28 mouse cellular contexts compared by ENCODE assay signal in the genomic region with DNA sequence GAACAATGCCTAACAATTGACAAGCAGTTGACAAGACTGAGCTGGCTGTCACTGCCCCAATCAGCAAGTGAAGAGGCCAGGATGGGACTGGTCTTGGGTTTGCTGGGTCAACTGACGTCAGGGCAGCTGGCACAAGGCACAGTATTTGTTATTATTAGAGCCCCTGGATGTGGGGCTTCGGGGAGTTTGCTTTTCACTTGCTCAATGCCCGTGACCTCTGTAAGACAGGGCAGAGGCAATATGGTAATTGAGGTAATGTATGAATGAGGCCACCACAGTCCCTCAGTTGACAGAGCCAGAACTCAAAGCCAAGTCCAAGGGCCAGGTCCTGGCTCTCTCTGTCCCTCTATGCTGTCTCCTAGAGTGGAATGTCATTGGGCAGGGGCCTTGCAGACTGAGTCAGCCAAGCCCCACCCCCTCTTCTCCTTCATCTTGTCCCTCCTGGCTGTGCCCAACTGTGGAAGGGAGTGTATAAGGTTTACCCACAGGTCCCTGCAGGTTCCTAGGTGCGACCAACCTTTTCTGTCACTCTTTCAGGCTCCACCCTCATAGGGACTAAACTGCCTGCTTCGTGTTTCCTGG. TPM values are rescaled to one million over a fixed set of nuclear protein-coding genes. Genes with fewer than 3 reads are reported as not detected.
DNase-seq lines count a peak whose midpoint lies in the region; ATAC-seq lines count a peak whose summit lies in the region.
"Had no signal": no experiment of that assay in that cellular context is flagged by ENCODE, and none has a peak within 500 bp of the region (broad histone marks: within the 10 kb centered on the region; RNA-seq: fewer than 3 reads in every experiment).

No protein-coding gene starts in this region.

- H3K4me1 ChIP-seq in heart, embryonic 12.5 days (replicated peaks): peaks cover 47% of the 10 kb centered on the region
- peaks cover 4% of the 10 kb centered on the region for H3K4me1 ChIP-seq in hindbrain, embryonic 16.5 days (ENCODE audit: control insufficient read depth, insufficient read depth, low read depth, low read length)
- peaks cover 28% of the 10 kb centered on the region for H3K4me1 ChIP-seq in hindbrain, embryonic 10.5 days (replicated peaks)
- H3K4me1 ChIP-seq: forebrain, embryonic 15.5 days had no signal

- no peaks in the 10 kb centered on the region; the same call in 1 of the 2 replicates for H3K27me3 ChIP-seq in heart, embryonic 12.5 days (replicated peaks)
- H3K27me3 ChIP-seq in hindbrain, embryonic 16.5 days (replicated peaks; ENCODE audit: control insufficient read depth, insufficient read depth, low read length): no peaks in the 10 kb centered on the region
- H3K27me3 ChIP-seq in hindbrain, embryonic 10.5 days (ENCODE audit: insufficient read depth, poor library complexity, severe bottlenecking): peaks cover 12% of the 10 kb centered on the region
- H3K27me3 ChIP-seq: embryonic facial prominence, embryonic 13.5 days; neural tube, embryonic 15.5 days had no signal

- peak overlapping the region; percentile 54 for H3K27ac ChIP-seq in heart, embryonic 12.5 days (ENCODE audit: poor library complexity, severe bottlenecking)
- H3K27ac ChIP-seq in hindbrain, embryonic 16.5 days (ENCODE audit: low read depth, low read length): no peak overlapping the region
- no peak overlapping the region for H3K27ac ChIP-seq in hindbrain, embryonic 10.5 days
- H3K27ac ChIP-seq: embryonic facial prominence, embryonic 13.5 days; forebrain, embryonic 15.5 days; left cerebral cortex, adult 2 months; liver, embryonic 14.5 days; neural tube, embryonic 15.5 days had no signal

- ATAC-seq in heart, embryonic 12.5 days (ENCODE audit: insufficient number of reproducible peaks, low FRiP score): no peak; the same call in 1 of the 2 replicates
- ATAC-seq in hindbrain, embryonic 16.5 days: 0 out of 2 replicates have a peak, but pooled peaks have one; percentile 13
- ATAC-seq: activated CD4-positive, CD25-positive, alpha-beta regulatory T cell, adult 4 months; forebrain, embryonic 15.5 days; inflammation-experienced regulatory T-cells, adult 6 months; midbrain, embryonic 16.5 days had no signal

- no peak overlapping the region for H3K9ac ChIP-seq in heart, embryonic 12.5 days
- no peak overlapping the region for H3K9ac ChIP-seq in hindbrain, embryonic 16.5 days (ENCODE audit: low read depth, low read length)
- H3K9ac ChIP-seq: embryonic facial prominence, embryonic 13.5 days; forebrain, embryonic 15.5 days; liver, embryonic 14.5 days; neural tube, embryonic 15.5 days had no signal

- no peaks in the 10 kb centered on the region for H3K9me3 ChIP-seq in heart, embryonic 12.5 days (replicated peaks)
- no peaks in the 10 kb centered on the region for H3K9me3 ChIP-seq in hindbrain, embryonic 16.5 days (ENCODE audit: control insufficient read depth, low read length)
- H3K9me3 ChIP-seq in hindbrain, embryonic 10.5 days: no peaks in the 10 kb centered on the region
- H3K9me3 ChIP-seq: embryonic facial prominence, embryonic 13.5 days; forebrain, embryonic 15.5 days; megakaryocyte, embryonic 14.5 days; neural tube, embryonic 15.5 days had no signal

- DNase-seq in heart, postnatal 14 days: no peak
- DNase-seq in hindbrain, embryonic 10.5 days (ENCODE audit: low spot score): no peak
- DNase-seq in 3T3-L1 (ENCODE audit: low read depth, low spot score) (peak; percentile 23), adipocyte (ENCODE audit: low spot score) (peak; percentile 33)
- no peak for DNase-seq in layer of hippocampus, postnatal 25 days (ENCODE audit: extremely low spot score in 1 of 2, low spot score in 1 of 2)
- DNase-seq: cerebellum, adult 11-12 months; cerebellum, postnatal 14 days; kidney, adult 9 months; kidney, postnatal 25 days; left cerebral cortex, postnatal 4 days; right cerebral cortex, postnatal 25 days; thymus, postnatal 36 days had no signal

- intact Hi-C loops in heart, postnatal 14 days (cut with DNase I): no loop called here

- H3K36me3 ChIP-seq in heart, embryonic 12.5 days: 0 out of 2 replicates have a peak, but pooled peaks cover under 1% of the 10 kb centered on the region
- H3K36me3 ChIP-seq in hindbrain, embryonic 16.5 days (ENCODE audit: control insufficient read depth, insufficient read depth, low read length): no peaks in the 10 kb centered on the region
- H3K36me3 ChIP-seq in hindbrain, embryonic 10.5 days: no peaks in the 10 kb centered on the region
- H3K36me3 ChIP-seq: forebrain, embryonic 15.5 days; neural tube, embryonic 15.5 days had no signal

- no peak overlapping the region for H3K4me3 ChIP-seq in heart, embryonic 12.5 days
- no peak overlapping the region for H3K4me3 ChIP-seq in hindbrain, embryonic 16.5 days (ENCODE audit: low read length)
- no peak overlapping the region for H3K4me3 ChIP-seq in hindbrain, embryonic 10.5 days
- H3K4me3 ChIP-seq: embryonic facial prominence, embryonic 13.5 days; forebrain, embryonic 15.5 days; left cerebral cortex, adult 2 months; megakaryocyte, embryonic 14.5 days; neural tube, embryonic 15.5 days had no signal

- 58% methylated on average over 5 of the region's 5 CpGs for WGBS in heart, embryonic 12.5 days
- WGBS in hindbrain, embryonic 16.5 days: 67% methylated on average over 5 of the region's 5 CpGs
- WGBS in hindbrain, embryonic 10.5 days: 63% methylated on average over 5 of the region's 5 CpGs

- H3K4me2 ChIP-seq in heart, embryonic 12.5 days: no peak overlapping the region
- H3K4me2 ChIP-seq in hindbrain, embryonic 16.5 days (ENCODE audit: low read length): no peak overlapping the region
- H3K4me2 ChIP-seq: embryonic facial prominence, embryonic 13.5 days; forebrain, embryonic 15.5 days; neural tube, embryonic 15.5 days had no signal

RNA-seq across cellular contexts. Expression of a gene that starts 7.7 kb away (rescaled TPM):
- 6.0 and 6.2 TPM in 2 replicates for polyA plus RNA-seq in heart, embryonic 12.5 days (2016; fragmentation: Nextera tagmentation; extraction: Ambion mirVana)
- 1 to 10 TPM in 1 of 2 experiments, under 1 TPM in 1; 0.84 to 1.9 TPM for total RNA-seq in heart, postnatal 14 days (2021)
- polyA plus RNA-seq in hindbrain, embryonic 16.5 days (2015; fragmentation: Nextera tagmentation; extraction: Ambion mirVana): 4.6 and 4.9 TPM in 2 replicates
- polyA plus RNA-seq in hindbrain, embryonic 10.5 days (2016; fragmentation: Nextera tagmentation; extraction: Ambion mirVana): 2.7 and 3.4 TPM in 2 replicates
- total RNA-seq in layer of hippocampus, postnatal 25 days (2021): under 1 TPM; 0.71 to 0.77 TPM

RNA-seq across cellular contexts. Expression of a gene that starts 10.8 kb away (rescaled TPM):
- polyA plus RNA-seq in heart, embryonic 12.5 days (2016; fragmentation: Nextera tagmentation; extraction: Ambion mirVana): not detected in 2 replicates
- not detected for total RNA-seq in heart, postnatal 14 days (2021)
- 0.30 TPM in 1 of 2 replicates, not detected in the other for polyA plus RNA-seq in hindbrain, embryonic 16.5 days (2015; fragmentation: Nextera tagmentation; extraction: Ambion mirVana)
- polyA plus RNA-seq in hindbrain, embryonic 10.5 days (2016; fragmentation: Nextera tagmentation; extraction: Ambion mirVana): not detected in 2 replicates
- not detected for total RNA-seq in layer of hippocampus, postnatal 25 days (2021)
- total RNA-seq: ES-E14; layer of hippocampus, adult 8-10 months; left cerebral cortex, adult 2 months; left cerebral cortex, postnatal 4 days had no signal
- polyA plus RNA-seq: embryonic facial prominence, embryonic 13.5 days; forebrain, embryonic 15.5 days; hindbrain, embryonic 11.5 days; liver, embryonic 14.5 days; midbrain, embryonic 16.5 days; neural tube, embryonic 15.5 days; stomach, embryonic 14.5 days had no signal

RNA-seq across cellular contexts. Expression of a gene that starts 13.0 kb away (rescaled TPM):
- not detected in 2 replicates for polyA plus RNA-seq in heart, embryonic 12.5 days (2016; fragmentation: Nextera tagmentation; extraction: Ambion mirVana)
- not detected for total RNA-seq in heart, postnatal 14 days (2021)
- polyA plus RNA-seq in hindbrain, embryonic 16.5 days (2015; fragmentation: Nextera tagmentation; extraction: Ambion mirVana): not detected in 2 replicates
- polyA plus RNA-seq in hindbrain, embryonic 10.5 days (2016; fragmentation: Nextera tagmentation; extraction: Ambion mirVana): not detected in 2 replicates
- total RNA-seq in layer of hippocampus, postnatal 25 days (2021): not detected
- total RNA-seq: ES-E14; layer of hippocampus, adult 8-10 months; left cerebral cortex, adult 2 months; left cerebral cortex, postnatal 4 days had no signal
- polyA plus RNA-seq: activated CD4-positive, CD25-positive, alpha-beta regulatory T cell, adult 4 months; embryonic facial prominence, embryonic 13.5 days; forebrain, embryonic 15.5 days; hindbrain, embryonic 11.5 days; inflammation-experienced regulatory T-cells, adult 6 months; liver, embryonic 14.5 days; midbrain, embryonic 16.5 days; neural tube, embryonic 15.5 days; spleen, adult 2 months; stomach, embryonic 14.5 days had no signal

RNA-seq across cellular contexts. Expression of a gene that starts 18.3 kb away (rescaled TPM):
- polyA plus RNA-seq in heart, embryonic 12.5 days (2016; fragmentation: Nextera tagmentation; extraction: Ambion mirVana): not detected in 2 replicates
- total RNA-seq in heart, postnatal 14 days (2021): not detected
- polyA plus RNA-seq in hindbrain, embryonic 16.5 days (2015; fragmentation: Nextera tagmentation; extraction: Ambion mirVana): not detected in 2 replicates
- polyA plus RNA-seq in hindbrain, embryonic 10.5 days (2016; fragmentation: Nextera tagmentation; extraction: Ambion mirVana): not detected in 2 replicates
- not detected for total RNA-seq in layer of hippocampus, postnatal 25 days (2021)
- total RNA-seq: ES-E14; layer of hippocampus, adult 8-10 months; left cerebral cortex, adult 2 months; left cerebral cortex, postnatal 4 days had no signal
- polyA plus RNA-seq: activated CD4-positive, CD25-positive, alpha-beta regulatory T cell, adult 4 months; embryonic facial prominence, embryonic 13.5 days; forebrain, embryonic 15.5 days; hindbrain, embryonic 11.5 days; inflammation-experienced regulatory T-cells, adult 6 months; liver, embryonic 14.5 days; midbrain, embryonic 16.5 days; neural tube, embryonic 15.5 days; spleen, adult 2 months; stomach, embryonic 14.5 days had no signal

RNA-seq across cellular contexts. Expression of a gene that starts 28.0 kb away (rescaled TPM):
- polyA plus RNA-seq in heart, embryonic 12.5 days (2016; fragmentation: Nextera tagmentation; extraction: Ambion mirVana): 0.48 TPM in 1 of 2 replicates, not detected in the other
- total RNA-seq in heart, postnatal 14 days (2021): not detected
- 0.51 TPM in 1 of 2 replicates, not detected in the other for polyA plus RNA-seq in hindbrain, embryonic 16.5 days (2015; fragmentation: Nextera tagmentation; extraction: Ambion mirVana)
- not detected in 2 replicates for polyA plus RNA-seq in hindbrain, embryonic 10.5 days (2016; fragmentation: Nextera tagmentation; extraction: Ambion mirVana)
- total RNA-seq in layer of hippocampus, postnatal 25 days (2021): not detected
- total RNA-seq: ES-E14; layer of hippocampus, adult 8-10 months; left cerebral cortex, adult 2 months; left cerebral cortex, postnatal 4 days had no signal
- polyA plus RNA-seq: embryonic facial prominence, embryonic 13.5 days; forebrain, embryonic 15.5 days; hindbrain, embryonic 11.5 days; liver, embryonic 14.5 days; stomach, embryonic 14.5 days had no signal

Comparison
In these comparisons a context has a peak if more than half of its experiments do, and no peak if none do; other contexts are left out.
1. DNase-seq: peak in 3T3-L1 (single experiment) and adipocyte (single experiment); none in heart, postnatal 14 days (0 of 2), hindbrain, embryonic 10.5 days (single experiment) and layer of hippocampus, postnatal 25 days (0 of 2).